Mouse (Mus musculus) ovary, postnatal 36 days (tissue): ENCODE results near the gene Gfpt1.

Source experiments
- DNase-seq: peaks from one replicate; pipeline ENCODE4 v3.0.0; 2022; ENCODE audit warnings: low spot score, mixed read lengths

The Gfpt1 gene

DNA sequence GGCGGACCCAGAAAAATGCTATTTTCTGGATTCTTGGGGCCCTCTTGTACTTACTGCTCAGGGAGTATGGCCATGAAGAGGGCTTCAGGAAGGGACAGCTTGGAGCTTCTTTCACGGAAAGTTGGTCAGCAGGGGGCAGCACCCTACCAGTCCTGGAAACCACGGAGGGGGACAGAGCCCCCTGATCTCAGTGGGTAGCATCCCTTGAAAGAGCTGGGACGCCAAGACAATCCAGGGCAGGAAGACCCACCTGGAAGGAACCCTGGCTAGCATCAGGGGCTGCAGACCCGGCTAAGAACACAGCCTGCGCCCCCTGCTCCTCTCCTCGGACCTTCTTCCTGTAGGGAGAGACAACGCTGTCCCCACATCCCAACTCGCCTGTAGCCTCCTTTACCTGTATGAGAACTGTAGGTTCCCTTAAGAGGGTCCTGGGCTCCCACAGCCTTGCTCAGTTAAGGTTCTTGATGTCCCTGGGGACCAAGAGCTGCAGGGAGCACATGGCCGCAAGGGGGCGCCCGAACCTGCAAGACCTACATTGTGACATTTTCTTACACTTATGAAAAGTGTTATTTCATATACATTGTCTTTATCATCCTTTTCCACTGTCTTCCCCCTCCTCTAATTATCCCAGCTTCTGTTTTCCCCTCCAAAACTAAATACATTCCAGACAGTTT lies 58.8 kb downstream of the Gfpt1 start:
- peak; percentile 85 for DNase-seq

DNA sequence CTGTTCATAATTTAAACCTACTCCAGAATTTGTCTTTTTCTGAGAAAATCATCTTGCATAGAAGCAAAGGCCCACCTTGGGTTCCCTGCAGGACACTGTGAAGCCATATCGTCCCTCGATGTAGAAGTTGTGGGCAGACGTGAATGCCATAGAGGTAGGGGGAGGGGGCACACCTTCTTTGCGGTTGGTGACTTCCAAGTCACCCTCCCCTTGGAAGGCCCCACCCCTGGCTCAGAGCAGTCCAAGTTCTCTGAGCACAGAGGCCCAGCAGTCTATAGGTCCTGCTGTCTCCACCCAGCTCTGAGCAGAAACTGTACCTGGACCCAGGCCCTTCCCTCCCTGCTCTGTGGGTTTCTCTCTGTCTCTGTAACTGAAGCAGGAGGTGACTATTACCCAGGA lies 59.3 kb downstream of the Gfpt1 start:
- no peak for DNase-seq

DNA sequence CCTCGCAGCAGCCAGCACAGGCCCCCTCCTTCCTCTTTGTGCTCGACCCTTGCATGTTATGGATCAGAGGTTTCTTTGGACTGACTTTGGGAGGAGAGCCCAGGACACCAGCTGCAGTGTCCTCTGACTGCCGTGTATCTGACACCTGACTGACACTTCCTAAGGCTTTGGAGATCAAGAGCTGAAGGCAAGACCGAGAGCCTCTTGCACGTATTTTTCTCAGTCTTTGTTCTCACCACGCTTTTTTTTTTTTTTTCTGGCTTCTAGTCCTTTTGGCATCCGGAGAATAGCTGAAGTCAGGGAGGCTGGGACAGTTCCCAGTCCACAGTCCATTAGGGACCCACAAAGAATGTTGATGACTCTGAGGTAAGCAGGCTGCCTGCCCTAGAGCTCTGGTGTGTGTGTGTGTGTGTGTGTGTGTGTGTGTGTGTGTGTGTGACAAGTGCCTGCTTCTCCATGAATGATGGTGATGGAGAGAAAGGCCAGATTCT lies 59.8 kb downstream of the Gfpt1 start:
- DNase-seq = no peak

GRCm38 (mm10) chr6:87103314-87103713 lies 60.7 kb downstream of the Gfpt1 start:
- no peak for DNase-seq

DNA sequence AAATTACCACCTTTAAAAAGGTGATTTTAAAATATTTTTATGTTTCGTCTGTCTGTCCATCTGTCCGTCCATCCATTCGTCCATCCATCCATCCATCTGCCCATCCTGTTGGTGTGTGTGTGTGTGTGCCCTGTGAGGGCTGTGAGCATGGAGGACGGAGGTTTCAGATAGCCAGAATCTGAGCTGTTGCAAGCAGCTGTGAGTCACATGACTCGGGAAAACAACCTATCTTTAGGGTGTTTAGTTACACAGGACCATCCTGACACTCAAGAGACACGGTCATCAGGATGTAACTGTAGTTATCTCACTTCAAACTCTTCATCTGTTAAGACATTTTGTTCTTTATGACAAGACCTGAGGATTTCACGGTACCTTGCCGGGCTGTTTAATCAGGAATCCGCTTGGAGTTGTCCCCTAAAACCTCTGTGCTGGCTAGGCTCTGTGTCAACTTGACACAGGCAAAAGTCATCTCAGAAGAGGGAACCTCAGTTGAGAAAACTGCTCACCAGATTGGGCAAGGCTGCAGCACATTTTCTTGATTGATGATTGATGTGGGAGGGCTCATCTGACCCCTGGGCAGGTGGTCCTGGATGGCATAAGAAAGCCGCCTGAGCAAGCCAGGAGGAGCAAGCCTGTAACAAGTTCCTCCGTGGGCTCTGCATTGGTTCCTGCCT lies 61.6 kb downstream of the Gfpt1 start, which contains the start of gene D6Ertd527e:
Gene D6Ertd527e (plus strand): TSS at position 624 of the 674 bp plus-strand sequence.
- DNase-seq = no peak

DNA sequence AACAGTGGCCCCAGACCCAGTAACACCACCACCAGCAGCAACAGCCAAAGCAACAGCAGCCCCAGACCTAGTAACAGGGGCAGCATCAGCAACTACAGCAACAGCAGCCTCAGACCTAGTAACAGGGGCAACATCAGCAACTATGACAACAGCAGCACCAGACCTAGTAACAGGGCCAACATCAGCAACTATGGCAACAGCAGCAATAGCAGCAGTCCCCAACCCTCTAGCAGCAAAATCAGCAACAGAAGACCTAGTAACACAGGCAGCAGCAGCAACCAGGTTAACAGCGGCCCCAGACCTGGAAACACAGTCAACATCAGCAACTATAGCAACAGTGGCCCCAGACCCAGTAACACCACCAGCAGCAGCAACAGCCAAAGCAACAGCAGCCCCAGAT lies 68.8 kb downstream of the Gfpt1 start:
- no peak for DNase-seq

DNA sequence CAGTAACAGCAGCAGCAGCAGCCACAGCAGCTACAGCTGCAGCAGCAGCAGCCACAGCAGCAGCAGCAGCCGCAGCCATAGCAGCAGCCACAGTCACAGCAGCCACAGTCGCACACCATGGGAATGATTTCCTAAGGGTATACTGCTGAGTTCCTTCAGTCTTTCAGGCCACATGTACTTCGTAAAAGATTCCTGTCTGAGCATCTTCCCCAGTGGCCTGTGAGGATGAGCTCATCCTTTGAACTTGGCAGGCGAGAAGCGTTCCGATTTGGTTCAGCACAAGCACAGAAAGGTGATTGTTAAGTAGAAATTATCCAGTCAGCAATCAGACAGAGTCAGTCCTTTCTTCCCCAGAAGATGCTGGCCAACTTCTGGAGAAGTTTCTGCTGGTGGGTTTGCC lies 69.5 kb downstream of the Gfpt1 start:
- DNase-seq = no peak

DNA sequence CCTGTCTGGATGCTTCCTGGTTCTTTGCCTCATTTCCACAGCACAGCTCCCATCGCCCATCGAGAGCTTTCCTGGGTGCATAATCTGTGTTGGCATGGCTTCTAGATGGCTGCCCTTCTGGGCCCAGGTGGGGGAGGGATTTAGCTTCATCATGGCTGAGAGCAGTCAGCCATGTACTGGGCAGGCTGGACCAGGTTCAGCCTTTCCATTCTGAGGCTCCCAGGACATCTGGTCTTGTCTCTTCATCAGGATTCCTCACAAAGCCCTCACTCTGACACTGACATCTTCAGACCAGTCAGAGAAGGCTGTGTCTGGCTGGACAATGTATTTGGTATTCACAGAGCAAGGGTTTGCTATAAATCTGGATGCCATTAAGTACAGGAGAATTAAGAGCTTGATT lies 73.3 kb downstream of the Gfpt1 start:
- DNase-seq = peak; percentile 1

- peak; percentile 1 for DNase-seq
These were observed 74.0 kb downstream of the Gfpt1 start for GRCm38 (mm10) chr6:87116596-87116995.

- DNase-seq = peak; percentile 1
These were observed 76.6 kb downstream of the Gfpt1 start for GRCm38 (mm10) chr6:87119066-87119837.

- DNase-seq = no peak
These were observed 77.3 kb downstream of the Gfpt1 start for GRCm38 (mm10) chr6:87119975-87120374.

GRCm38 (mm10) chr6:87120661-87121060 lies 78.0 kb downstream of the Gfpt1 start:
- peak; percentile 0 for DNase-seq

DNA sequence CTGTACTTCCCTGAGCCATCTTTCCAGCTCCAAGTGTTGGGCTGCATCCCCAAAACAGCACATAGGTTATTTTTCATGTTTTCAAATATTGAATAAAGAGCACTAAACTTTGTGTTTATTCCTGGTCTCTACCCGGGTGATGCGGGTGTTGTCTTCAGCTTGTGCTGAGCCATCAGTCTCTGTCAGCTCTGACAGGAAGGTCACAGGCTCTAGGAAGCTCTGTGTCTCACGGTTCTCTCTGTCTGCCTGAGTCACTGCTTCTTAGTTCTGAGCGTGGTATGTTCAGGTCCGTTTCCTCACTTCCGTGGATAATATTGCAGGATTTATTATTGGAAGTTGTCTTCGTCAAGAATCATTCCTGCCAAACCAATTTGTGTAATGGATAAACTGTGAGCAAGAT lies 79.3 kb downstream of the Gfpt1 start:
- no peak for DNase-seq

DNA sequence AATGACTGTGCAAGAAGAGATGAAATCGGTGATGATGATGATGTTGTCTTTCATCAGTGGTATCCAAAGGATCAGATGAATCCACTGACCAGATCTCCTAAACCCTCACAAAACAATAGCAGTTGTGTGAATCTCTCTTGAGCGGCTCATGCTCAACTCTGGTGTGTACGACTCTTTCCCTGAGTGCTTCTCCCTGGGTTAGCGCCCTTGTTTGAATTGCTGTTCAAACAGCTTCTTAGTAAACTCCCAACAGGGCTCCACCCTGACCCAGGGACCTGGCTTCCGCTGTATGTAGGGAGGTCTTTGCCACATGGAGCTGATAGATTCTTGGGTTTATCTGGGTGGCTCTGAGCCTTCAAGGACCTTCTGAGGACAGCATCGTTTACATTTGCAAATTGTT lies 80.8 kb downstream of the Gfpt1 start:
- no peak for DNase-seq

DNA sequence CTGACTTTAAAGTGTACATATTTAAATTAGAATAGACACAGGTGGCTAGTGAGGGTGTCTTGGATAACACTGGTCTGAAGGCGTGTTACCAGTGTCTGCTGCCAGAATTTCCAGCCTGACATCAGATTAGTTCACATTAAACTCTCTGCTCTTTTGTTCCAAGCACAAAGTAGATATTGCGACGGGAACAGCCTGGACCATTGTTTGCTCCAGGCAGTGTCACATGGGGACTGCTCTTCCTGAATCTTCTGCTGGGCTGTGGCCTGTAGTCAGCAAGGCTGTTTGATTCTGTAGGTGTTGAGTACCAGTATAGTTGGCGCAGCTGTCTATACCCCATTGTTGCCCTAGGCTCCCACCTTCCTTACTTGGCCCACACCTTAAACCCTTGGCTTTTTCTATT lies 81.3 kb downstream of the Gfpt1 start:
- DNase-seq = no peak

- DNase-seq = peak; percentile 2
These were observed 84.6 kb downstream of the Gfpt1 start for GRCm38 (mm10) chr6:87127049-87127753.

GRCm38 (mm10) chr6:87129861-87130260 lies 87.2 kb downstream of the Gfpt1 start:
- DNase-seq = no peak

DNA sequence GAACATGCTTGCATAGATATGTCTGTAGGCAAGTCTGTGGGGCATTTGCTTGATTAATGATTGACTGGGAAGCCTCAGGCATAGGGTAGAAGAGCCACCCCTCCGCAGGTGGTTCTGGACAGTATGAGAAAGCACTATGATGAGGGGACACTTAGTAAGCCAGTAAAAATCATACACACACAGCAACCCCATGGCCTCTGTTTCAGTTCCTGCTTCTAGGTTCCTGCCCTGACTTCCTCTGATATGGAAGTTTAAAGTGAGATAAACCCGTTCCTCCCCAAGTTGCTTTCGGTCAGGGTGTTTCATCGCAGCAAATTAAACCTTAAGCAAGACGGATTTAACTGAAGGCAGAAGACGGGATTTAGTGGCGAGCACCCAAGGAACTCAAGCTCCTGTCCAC lies 88.0 kb downstream of the Gfpt1 start:
- DNase-seq = no peak

DNA sequence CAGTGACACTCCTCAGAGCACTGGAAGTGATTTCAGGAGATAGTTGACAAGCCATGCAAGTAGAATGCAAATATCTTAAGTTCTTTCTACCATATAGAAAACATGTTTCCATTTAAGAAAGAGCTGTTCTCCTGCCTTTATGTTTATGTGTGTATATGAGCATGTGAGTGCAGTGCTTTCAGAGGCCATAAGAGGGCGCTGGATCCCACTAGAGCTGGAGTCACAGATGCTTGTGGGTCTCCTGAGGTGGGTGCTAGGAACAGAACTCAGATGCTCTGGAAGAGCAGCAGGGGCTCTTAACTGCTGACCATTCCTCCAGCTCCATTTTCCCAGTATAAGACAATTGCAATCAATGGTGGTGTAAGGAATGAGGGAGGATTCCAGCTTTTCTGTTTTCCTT lies 88.4 kb downstream of the Gfpt1 start:
- no peak for DNase-seq

DNA sequence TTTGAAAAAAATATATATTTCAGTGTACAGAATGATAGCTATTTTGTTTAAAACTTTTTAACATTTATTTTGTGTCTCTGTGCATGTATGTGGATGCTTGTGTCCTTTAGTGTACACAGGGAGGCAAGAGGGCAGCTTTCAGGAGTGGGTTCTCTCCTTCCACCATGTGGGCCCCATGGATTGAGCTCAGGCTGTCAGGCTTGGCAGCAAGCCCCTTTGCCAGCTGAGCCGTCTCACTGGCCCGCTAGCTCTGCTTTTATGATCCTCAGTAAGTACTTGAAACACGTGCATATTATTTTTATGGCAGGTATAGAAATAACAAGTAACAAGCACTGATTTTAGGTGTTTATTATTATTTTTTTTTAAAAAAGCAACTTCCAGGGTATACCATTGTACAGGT lies 90.9 kb downstream of the Gfpt1 start:
- DNase-seq = no peak

- DNase-seq = no peak
These were observed 91.4 kb downstream of the Gfpt1 start for GRCm38 (mm10) chr6:87133966-87134546.

DNA sequence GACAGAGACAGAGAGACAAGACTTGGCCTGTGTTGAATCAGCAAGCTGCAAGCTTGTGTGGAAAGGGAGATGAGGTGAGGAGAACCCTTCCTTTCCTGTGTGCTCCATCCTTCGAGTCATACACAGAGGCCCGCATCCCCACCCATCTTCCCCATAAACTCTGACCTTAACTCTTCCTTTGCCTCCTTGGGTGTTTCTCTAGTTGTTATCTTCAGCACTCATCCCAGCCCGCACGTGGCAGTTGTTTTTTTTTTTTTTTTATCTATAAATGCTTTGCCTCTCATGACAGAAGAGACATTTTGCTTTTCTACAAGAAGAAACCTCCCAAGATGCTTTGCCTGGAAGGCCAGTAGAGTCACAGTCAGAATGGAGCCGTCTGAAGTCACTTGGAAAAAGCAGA lies 95.8 kb downstream of the Gfpt1 start:
- no peak for DNase-seq
